Mouse (Mus musculus) MEL (cell line): ENCODE results near the gene Gm49416. TPM values are rescaled to one million over a fixed set of nuclear protein-coding genes. Genes with fewer than 3 reads are reported as not detected.
A peak's percentile ranks its signal among the peaks of the same experiment; 100 is the strongest.

Source experiments
- DNase-seq: peaks from one replicate; pipeline ENCODE4 v3.0.0; 2011; ENCODE audit warnings: low read depth, low spot score
- H3K27ac ChIP-seq: 2 replicates; pipeline ENCODE4 v1.5.1; 2012; ENCODE audit warnings: low read depth, mild to moderate bottlenecking, control low read depth, low read length, moderate library complexity; ENCODE audit not compliant: control insufficient read depth
- H3K27me3 ChIP-seq, 2 experiments: fragments of 150-350 bp in 1 of 2; sonication (generic) in 1 of 2; 2 replicates each; pipeline ENCODE4 v1.6.1; 2012; ENCODE audit warnings: low read length in 2 of 2, mild to moderate bottlenecking in 2 of 2, improper control_type of control experiment in 1 of 2, moderate library complexity in 1 of 2; ENCODE audit not compliant: insufficient read depth in 2 of 2, control insufficient read depth in 1 of 2
- H3K36me3 ChIP-seq, 2 experiments: 2 replicates each; pipeline ENCODE4 v1.6.1; 2012 to 2014; ENCODE audit warnings: low read length in 2 of 2, improper control_type of control experiment in 1 of 2, inconsistent platforms in 1 of 2, mild to moderate bottlenecking in 1 of 2; ENCODE audit not compliant: insufficient read depth in 2 of 2, control insufficient read depth in 1 of 2
- H3K4me1 ChIP-seq, 2 experiments: fragments of 150-350 bp in 1 of 2; sonication (generic) in 1 of 2; 2 replicates each; pipeline ENCODE4 v1.6.1; 2012; ENCODE audit warnings: low read length in 2 of 2, improper control_type of control experiment in 1 of 2, mild to moderate bottlenecking in 1 of 2; ENCODE audit not compliant: insufficient read depth in 2 of 2, control insufficient read depth in 1 of 2
- H3K4me3 ChIP-seq, 2 experiments: fragments of 150-350 bp in 1 of 2; sonication (generic) in 1 of 2; 2 replicates each; pipeline ENCODE4 v1.5.1; 2012; ENCODE audit warnings: low read depth in 2 of 2, low read length in 2 of 2, mild to moderate bottlenecking in 2 of 2, moderate library complexity in 2 of 2, control low read depth in 1 of 2, improper control_type of control experiment in 1 of 2; ENCODE audit not compliant: control insufficient read depth in 1 of 2, insufficient read depth in 1 of 2
- H3K79me2 ChIP-seq: 2 replicates; pipeline ENCODE4 v1.6.1; 2012; ENCODE audit warnings: mild to moderate bottlenecking, low read length, moderate library complexity; ENCODE audit not compliant: control insufficient read depth, poor library complexity, insufficient read depth
- H3K9ac ChIP-seq: 2 replicates; pipeline ENCODE4 v1.6.1; 2012; ENCODE audit warnings: low read depth, mild to moderate bottlenecking, control low read depth, low read length, moderate library complexity; ENCODE audit not compliant: control insufficient read depth, poor library complexity, severe bottlenecking
- H3K9me3 ChIP-seq: fragments of 150-350 bp; sonication (generic); replicated peaks from 2 replicates; pipeline ENCODE4 v1.6.1; 2012; ENCODE audit warnings: mild to moderate bottlenecking, low read length, improper control_type of control experiment, moderate library complexity; ENCODE audit not compliant: insufficient read depth
- EP300 ChIP-seq, 2 experiments: IDR thresholded peaks; 2 replicates each; pipeline ENCODE4 v1.6.1; 2011; ENCODE audit warnings: improper control_type of control experiment in 2 of 2, low read length in 2 of 2, low read depth in 1 of 2, mild to moderate bottlenecking in 1 of 2
- GATA1 ChIP-seq: IDR thresholded peaks from 2 replicates; pipeline ENCODE4 v1.6.1; 2011; ENCODE audit warnings: low read depth, low read length, improper control_type of control experiment
- HCFC1 ChIP-seq: IDR thresholded peaks from 2 replicates; pipeline ENCODE4 v1.6.1; 2012; ENCODE audit warnings: low read depth, mild to moderate bottlenecking, inconsistent platforms, low read length, improper control_type of control experiment, moderate library complexity
- JUND ChIP-seq: IDR thresholded peaks from 2 replicates; pipeline ENCODE4 v1.6.1; 2011; ENCODE audit warnings: low read depth, mild to moderate bottlenecking, improper control_type of control experiment, low read length
- KAT2A ChIP-seq: conservative IDR thresholded peaks from 2 replicates; pipeline ENCODE4 v1.6.1; 2012; ENCODE audit warnings: low read depth, low read length, improper control_type of control experiment, inconsistent platforms
- MAFK ChIP-seq: IDR thresholded peaks from 2 replicates; pipeline ENCODE4 v1.6.1; 2011; ENCODE audit warnings: low read depth, mild to moderate bottlenecking, low read length, improper control_type of control experiment, borderline replicate concordance
- MAX ChIP-seq: IDR thresholded peaks from 2 replicates; pipeline ENCODE4 v1.6.1; 2011; ENCODE audit warnings: low read length, improper control_type of control experiment
- MAZ ChIP-seq: IDR thresholded peaks from 2 replicates; pipeline ENCODE4 v1.6.1; 2012; ENCODE audit warnings: low read depth, mild to moderate bottlenecking, inconsistent platforms, low read length, improper control_type of control experiment
- MEF2A ChIP-seq: IDR thresholded peaks from 2 replicates; pipeline ENCODE4 v1.6.1; 2014; ENCODE audit warnings: low read depth, mild to moderate bottlenecking, inconsistent platforms, low read length, improper control_type of control experiment; ENCODE audit not compliant: poor library complexity, insufficient replicate concordance, severe bottlenecking; ENCODE audit errors: extremely low read depth
- MXI1 ChIP-seq: IDR thresholded peaks from 2 replicates; pipeline ENCODE4 v1.6.1; 2011; ENCODE audit warnings: mild to moderate bottlenecking, low read depth, low read length, improper control_type of control experiment
- MYB ChIP-seq: IDR thresholded peaks from 2 replicates; pipeline ENCODE4 v1.6.1; 2011; ENCODE audit warnings: mild to moderate bottlenecking, low read depth, low read length, improper control_type of control experiment
- MYC ChIP-seq: IDR thresholded peaks from 2 replicates; pipeline ENCODE4 v1.6.1; 2011; ENCODE audit warnings: low read depth, mild to moderate bottlenecking, low read length, improper control_type of control experiment, moderate library complexity
- NELFE ChIP-seq: IDR thresholded peaks from 2 replicates; pipeline ENCODE4 v1.6.1; 2011; ENCODE audit warnings: low read depth, low read length, improper control_type of control experiment
- POLR2AphosphoS2 ChIP-seq: IDR thresholded peaks from 2 replicates; pipeline ENCODE4 v1.6.1; 2011; ENCODE audit warnings: low read length, improper control_type of control experiment
- RAD21 ChIP-seq: IDR thresholded peaks from 2 replicates; pipeline ENCODE4 v1.6.1; 2011; ENCODE audit warnings: mild to moderate bottlenecking, low read depth, low read length, improper control_type of control experiment
- SIN3A ChIP-seq: IDR thresholded peaks from 2 replicates; pipeline ENCODE4 v1.6.1; 2012; ENCODE audit warnings: low read length, improper control_type of control experiment, inconsistent platforms
- TBP ChIP-seq: IDR thresholded peaks from 2 replicates; pipeline ENCODE4 v1.8.0; 2011; ENCODE audit warnings: low read depth, low read length, improper control_type of control experiment
- TCF12 ChIP-seq: IDR thresholded peaks from 2 replicates; pipeline ENCODE4 v1.6.1; 2014; ENCODE audit warnings: low read depth, mild to moderate bottlenecking, inconsistent platforms, low read length, improper control_type of control experiment, moderate library complexity
- UBTF ChIP-seq: IDR thresholded peaks from 2 replicates; pipeline ENCODE4 v1.6.1; 2012; ENCODE audit warnings: low read depth, mild to moderate bottlenecking, inconsistent platforms, low read length, improper control_type of control experiment, moderate library complexity, borderline replicate concordance; ENCODE audit not compliant: insufficient read depth
- USF1 ChIP-seq: IDR thresholded peaks from 2 replicates; pipeline ENCODE4 v1.6.1; 2014; ENCODE audit warnings: low read depth, mild to moderate bottlenecking, inconsistent platforms, low read length, improper control_type of control experiment, moderate library complexity
- USF2 ChIP-seq, 2 experiments: IDR thresholded peaks; 2 replicates each; pipeline ENCODE4 v1.6.1; 2011 to 2012; ENCODE audit warnings: improper control_type of control experiment in 2 of 2, low read length in 2 of 2, borderline replicate concordance in 1 of 2, inconsistent platforms in 1 of 2, low read depth in 1 of 2, mild to moderate bottlenecking in 1 of 2; ENCODE audit not compliant: insufficient read depth in 1 of 2
- ZC3H11A ChIP-seq: IDR thresholded peaks from 2 replicates; pipeline ENCODE4 v1.6.1; 2012; ENCODE audit warnings: low read depth, mild to moderate bottlenecking, inconsistent platforms, low read length, improper control_type of control experiment
- ZMIZ1 ChIP-seq: IDR thresholded peaks from 2 replicates; pipeline ENCODE4 v1.6.1; 2012; ENCODE audit warnings: low read depth, mild to moderate bottlenecking, inconsistent platforms, low read length, improper control_type of control experiment, moderate library complexity
- ZNF384 ChIP-seq: IDR thresholded peaks from 2 replicates; pipeline ENCODE4 v1.6.1; 2012; ENCODE audit warnings: low read depth, mild to moderate bottlenecking, inconsistent platforms, low read length, improper control_type of control experiment
- polyA plus RNA-seq, 2 experiments: library from polyadenylated mRNA; stranded (reverse) in 1 of 2; unstranded in 1 of 2; fragments of >175 nt in 1 of 2; fragments of >200 nt in 1 of 2; gene quantifications; 2 replicates each; pipeline versions ENCODE4 v1.2.1 to v1.2.4; 2012; ENCODE audit warnings: low replicate concordance in 2 of 2, low read depth in 1 of 2; ENCODE audit not compliant: insufficient read length in 2 of 2, insufficient read depth in 1 of 2, missing spikeins in 1 of 2
- total RNA-seq: library from RNA; depleted of rRNA; stranded (reverse); fragments of 300-350 nt; gene quantifications from 2 replicates; pipeline ENCODE4 v1.2.3, GENCODE M21; 2012

Gm49416 gene
- total and polyA plus RNA-seq, 3 experiments: 0.77 to 31.2 TPM; not detected in 1

DNA sequence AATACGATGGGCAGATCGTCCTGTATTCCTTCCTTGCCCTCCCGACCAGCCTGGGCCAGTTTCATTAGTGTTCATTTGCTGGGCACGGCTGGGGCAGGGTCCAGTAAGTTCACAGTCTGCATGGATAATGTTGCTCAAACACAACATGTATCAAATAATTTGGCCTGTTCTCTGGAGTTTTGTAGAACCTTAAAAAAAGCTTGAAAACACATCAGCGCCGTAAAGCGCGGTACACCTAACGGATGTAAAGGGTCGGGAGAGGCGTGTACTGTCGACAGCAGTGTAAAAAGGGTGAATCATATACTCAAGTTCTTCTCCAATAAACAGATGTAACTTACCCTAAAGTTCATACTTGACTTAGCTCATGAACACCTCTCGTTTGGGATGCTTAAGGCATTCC is 9.8 kb downstream of the Gm49416 start:
- H3K36me3 ChIP-seq: peaks cover 2 to 32% of the 10 kb centered on the region in 2 experiments; a peak in 3 of 4 replicates
- H3K4me1 ChIP-seq: peaks cover 5 to 21% of the 10 kb centered on the region in 2 experiments; a peak in 3 of 4 replicates
- no peaks in the 10 kb centered on the region for H3K9me3 ChIP-seq
- peak; percentile 75 for DNase-seq
- no peak for TF ChIP-seq MAFK
- no peak for TF ChIP-seq JUND
- peak; percentile 42; the same call in 1 of the 2 replicates for TF ChIP-seq TBP
- TF ChIP-seq MYC: no peak
- 0 out of 2 replicates have a peak, but pooled peaks have one; percentile 36 for TF ChIP-seq MXI1
- no peak for TF ChIP-seq GATA1
- TF ChIP-seq ZC3H11A: no peak
- no peak for TF ChIP-seq ZNF384
- no peak for TF ChIP-seq KAT2A
- TF ChIP-seq NELFE: no peak
- no peak for TF ChIP-seq MEF2A
- no peak for TF ChIP-seq MAZ
- TF ChIP-seq MYB: no peak
- 0 out of 2 replicates have a peak, but pooled peaks have one; percentile 27 for TF ChIP-seq MAX
- no peak for TF ChIP-seq TCF12
- TF ChIP-seq EP300 (IDR thresholded peaks at IDR 0.05; ENCODE audit: low read depth in 1 of 2, low read length in 2 of 2): no peak; a peak in 1 of 4 replicates
- no peak for TF ChIP-seq USF2 (IDR thresholded peaks at IDR 0.05; ENCODE audit: borderline replicate concordance in 1 of 2, insufficient read depth in 1 of 2, low read depth in 1 of 2, low read length in 2 of 2)
- peak overlapping the region; percentile 96 for H3K9ac ChIP-seq
- peak overlapping the region; percentile 92 for H3K27ac ChIP-seq
- H3K27me3 ChIP-seq: no peaks in the 10 kb centered on the region
- peaks cover 44% of the 10 kb centered on the region for H3K79me2 ChIP-seq
- H3K4me3 ChIP-seq: peak overlapping the region; percentile 75 to 79

DNA sequence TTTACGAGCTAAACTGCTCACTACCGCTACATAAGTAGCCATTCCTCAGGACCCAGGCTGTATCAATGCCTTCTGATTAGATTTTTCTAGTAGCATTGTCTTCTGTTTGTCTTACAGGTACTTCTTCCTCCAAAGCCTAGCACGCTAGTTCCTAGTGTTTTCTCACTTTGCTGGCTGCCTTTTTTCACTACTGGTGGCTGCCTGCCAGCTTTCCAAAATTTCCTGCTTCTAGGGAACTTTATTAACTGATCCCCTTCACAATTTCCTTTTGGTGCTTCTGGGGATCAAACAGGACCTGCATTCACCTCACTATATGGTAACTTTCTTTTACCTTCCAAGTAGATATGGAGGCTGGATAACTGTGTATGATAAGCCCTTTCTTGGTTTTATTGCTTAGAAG is 10.4 kb downstream of the Gm49416 start:
- no peak for TF ChIP-seq UBTF
- no peak; the same call in 1 of the 2 replicates for TF ChIP-seq MAX
- TF ChIP-seq SIN3A: no peak
- TF ChIP-seq GATA1: 0 out of 2 replicates have a peak, but pooled peaks have one; percentile 27
- no peak for TF ChIP-seq HCFC1
- no peak for TF ChIP-seq TBP
- TF ChIP-seq MEF2A: no peak
- TF ChIP-seq MAFK: no peak
- TF ChIP-seq MAZ: no peak
- TF ChIP-seq MXI1: 0 out of 2 replicates have a peak, but pooled peaks have one; percentile 19
- TF ChIP-seq USF2 (IDR thresholded peaks at IDR 0.05; ENCODE audit: borderline replicate concordance in 1 of 2, insufficient read depth in 1 of 2, low read depth in 1 of 2, low read length in 2 of 2): no peak
- no peak for TF ChIP-seq USF1
- TF ChIP-seq ZMIZ1: no peak
- TF ChIP-seq POLR2AphosphoS2: no peak
- no peak for TF ChIP-seq RAD21
- TF ChIP-seq, all 39 proteins: peak for 2
- H3K9me3 ChIP-seq: no peaks in the 10 kb centered on the region
- peaks cover 39% of the 10 kb centered on the region for H3K79me2 ChIP-seq
- peak overlapping the region; percentile 46 for H3K27ac ChIP-seq
- peak overlapping the region; percentile 96 for H3K9ac ChIP-seq
- peaks cover 2 to 29% of the 10 kb centered on the region in 2 experiments; a peak in 3 of 4 replicates for H3K36me3 ChIP-seq
- peak overlapping the region; percentile 28 to 79 for H3K4me3 ChIP-seq
- peak; percentile 57 for DNase-seq
- H3K4me1 ChIP-seq: peaks cover 4 to 21% of the 10 kb centered on the region in 2 experiments; a peak in 3 of 4 replicates
- H3K27me3 ChIP-seq: no peaks in the 10 kb centered on the region
